Mouse (Mus musculus): ENCODE results near the gene Trem2.

DNA sequence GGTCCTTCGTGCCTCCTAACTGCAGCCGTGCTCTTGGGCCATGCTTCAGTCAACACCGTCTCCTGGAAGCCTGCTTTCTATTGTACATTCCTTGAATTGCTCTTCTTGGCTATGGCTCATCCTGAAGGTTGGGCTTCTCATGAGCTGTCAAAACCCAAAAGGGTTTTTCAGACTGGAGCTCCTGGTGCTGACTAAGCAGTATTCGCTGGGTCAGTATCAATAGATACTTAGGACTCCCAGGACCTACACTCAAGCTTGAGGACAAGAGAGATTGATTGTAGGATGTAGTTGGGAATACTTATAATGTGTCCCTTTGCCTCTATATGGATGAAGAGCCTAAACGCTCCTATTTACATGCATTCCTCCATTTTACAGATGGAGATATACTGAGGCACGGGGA lies 21.1 kb upstream of the Trem2 start:
- no peak for TF ChIP-seq ZC3H11A (IDR thresholded peaks at IDR 0.05; ENCODE audit: borderline replicate concordance, low read depth, low read length)
- no peak for TF ChIP-seq HCFC1 (IDR thresholded peaks at IDR 0.05; ENCODE audit: borderline replicate concordance, insufficient read depth, low read length)

Measured in ES-E14 (cell line).